Comparison of ENCODE assay signal across 5 mouse cellular contexts in the genomic region with DNA sequence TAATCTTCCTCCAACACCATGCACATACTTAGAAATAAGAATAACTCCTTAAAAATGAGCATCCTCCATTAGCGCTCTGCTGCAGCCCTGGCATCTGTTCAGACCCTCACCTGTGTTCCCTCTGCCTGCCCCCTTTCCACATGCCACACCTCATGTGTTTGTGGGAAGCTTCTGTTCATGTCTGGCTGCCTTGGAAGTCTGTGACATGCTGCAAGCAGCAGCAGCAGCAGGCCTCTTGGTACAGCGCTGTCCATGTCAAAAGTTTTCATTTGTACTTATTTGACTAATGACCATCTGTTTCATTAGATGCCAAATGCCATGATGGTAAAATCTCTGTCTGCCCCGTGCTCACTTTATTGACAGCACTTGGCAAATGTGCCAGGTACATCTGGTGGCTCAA.
DNase-seq lines count a peak whose midpoint lies in the region; ATAC-seq and TF ChIP-seq lines count a peak whose summit lies in the region.
"Not testable (repeated sequence)": the region's sequence is repeated elsewhere in the genome, so short reads cannot be mapped to it uniquely, and the experiment has no call there.

No protein-coding gene starts in this region.

- peak; percentile 45 for DNase-seq in brain, embryonic 14.5 days (ENCODE audit: low read depth)
- peak; percentile 8 for DNase-seq in forebrain, embryonic 14.5 days (ENCODE audit: low spot score)

- not testable (repeated sequence) for TF ChIP-seq POLR2A in brain, embryonic 14.5 days (IDR thresholded peaks at IDR 0.05; ENCODE audit: borderline replicate concordance, extremely low read depth, insufficient read depth, insufficient read length, poor library complexity, severe bottlenecking)

- not testable (repeated sequence) for H3K27ac ChIP-seq in forebrain, embryonic 13.5 days; forebrain, embryonic 14.5 days (ENCODE audit: low read depth, low read length); forebrain, embryonic 15.5 days (replicated peaks); forebrain, embryonic 16.5 days (ENCODE audit: low read length)

- ATAC-seq in forebrain, embryonic 13.5 days: peak; percentile 16; the same call in 1 of the 2 replicates
- peak; percentile 52 for ATAC-seq in forebrain, embryonic 14.5 days
- ATAC-seq in forebrain, embryonic 15.5 days (replicated peaks): peak; percentile 63; the same call in 1 of the 2 replicates
- peak; percentile 69 for ATAC-seq in forebrain, embryonic 16.5 days

- H3K4me3 ChIP-seq in forebrain, embryonic 13.5 days; forebrain, embryonic 14.5 days (ENCODE audit: low read depth, low read length); forebrain, embryonic 15.5 days; forebrain, embryonic 16.5 days (replicated peaks; ENCODE audit: low read length): not testable (repeated sequence)

- not testable (repeated sequence) for H3K4me1 ChIP-seq in forebrain, embryonic 13.5 days; forebrain, embryonic 14.5 days (ENCODE audit: control insufficient read depth, insufficient read depth, low read length); forebrain, embryonic 15.5 days; forebrain, embryonic 16.5 days (replicated peaks; ENCODE audit: control insufficient read depth, insufficient read depth, low read length)

- H3K9me3 ChIP-seq in forebrain, embryonic 13.5 days (replicated peaks); forebrain, embryonic 14.5 days (replicated peaks; ENCODE audit: control insufficient read depth, low read length); forebrain, embryonic 15.5 days; forebrain, embryonic 16.5 days (ENCODE audit: control insufficient read depth, low read length): not testable (repeated sequence)

- 51% methylated on average over 3 of the region's 3 CpGs for WGBS in forebrain, embryonic 13.5 days
- 43% methylated on average over 3 of the region's 3 CpGs for WGBS in forebrain, embryonic 14.5 days
- WGBS in forebrain, embryonic 15.5 days: 45% methylated on average over 3 of the region's 3 CpGs
- WGBS in forebrain, embryonic 16.5 days: 34% methylated on average over 3 of the region's 3 CpGs

- H3K4me2 ChIP-seq in forebrain, embryonic 13.5 days; forebrain, embryonic 14.5 days (ENCODE audit: low read length); forebrain, embryonic 15.5 days (replicated peaks); forebrain, embryonic 16.5 days (ENCODE audit: low read length): not testable (repeated sequence)

- not testable (repeated sequence) for H3K36me3 ChIP-seq in forebrain, embryonic 13.5 days (ENCODE audit: poor library complexity, severe bottlenecking); forebrain, embryonic 14.5 days (ENCODE audit: control insufficient read depth, insufficient read depth, low read length); forebrain, embryonic 15.5 days; forebrain, embryonic 16.5 days (ENCODE audit: control insufficient read depth, insufficient read depth)

- not testable (repeated sequence) for H3K27me3 ChIP-seq in forebrain, embryonic 13.5 days; forebrain, embryonic 14.5 days (replicated peaks; ENCODE audit: control insufficient read depth, insufficient read depth, low read length); forebrain, embryonic 15.5 days; forebrain, embryonic 16.5 days (replicated peaks; ENCODE audit: control insufficient read depth, insufficient read depth, low read length)

- H3K9ac ChIP-seq in forebrain, embryonic 13.5 days; forebrain, embryonic 14.5 days (ENCODE audit: low read length); forebrain, embryonic 15.5 days (replicated peaks); forebrain, embryonic 16.5 days (replicated peaks; ENCODE audit: low read depth, low read length): not testable (repeated sequence)

- TF ChIP-seq CTCF in brain, embryonic 14.5 days (IDR thresholded peaks at IDR 0.05; ENCODE audit: borderline replicate concordance, extremely low read depth, insufficient read depth, insufficient read length): not testable (repeated sequence)

Comparison
In these comparisons a context has a peak if more than half of its experiments do, and no peak if none do; other contexts are left out.
1. ATAC-seq: peak in every context shown above with its lines; median percentile 69 in forebrain, embryonic 16.5 days; 63 in forebrain, embryonic 15.5 days; 52 in forebrain, embryonic 14.5 days; 16 in forebrain, embryonic 13.5 days.